Mouse (Mus musculus): ENCODE measurements around the gene Plcb3. TPM values are rescaled to one million over a fixed set of nuclear protein-coding genes. Genes with fewer than 3 reads are reported as not detected.
"Not testable (repeated sequence)": the region's sequence is repeated elsewhere in the genome, so short reads cannot be mapped to it uniquely, and the experiment has no call there.

Gene Plcb3
- total RNA-seq, 2 experiments from 2014 or later, result 17.0 to 18.5 TPM

- intact Hi-C loops (cut with DNase I), result loop anchor here (1.0 kb wide), 1 partner anchor 12 kb away; the partner anchor contains the start of gene Fkbp2
- DNase-seq, result peak; percentile 92
These were observed 16.0 kb upstream of the Plcb3 start, which contains the start of gene Dnajc4 for GRCm38 (mm10) chr19:6992011-6992858. Gene Dnajc4 (minus strand): TSS chr19:6992572.

GRCm38 (mm10) chr19:6991166-6991565 is 14.9 kb upstream of the Plcb3 start:
- intact Hi-C loops (cut with DNase I); DNase-seq: not testable (repeated sequence)

GRCm38 (mm10) chr19:6990712-6991111 is 14.4 kb upstream of the Plcb3 start:
- intact Hi-C loops (cut with DNase I), result no loop called here
- DNase-seq, result no peak

- DNase-seq, result no peak
- intact Hi-C loops (cut with DNase I), result no loop called here
These were observed 13.0 kb upstream of the Plcb3 start for GRCm38 (mm10) chr19:6989251-6989650.

GRCm38 (mm10) chr19:6987904-6988285 is 11.6 kb upstream of the Plcb3 start:
- DNase-seq, result no peak
- intact Hi-C loops (cut with DNase I), result no loop called here

GRCm38 (mm10) chr19:6987061-6987903 is 11.0 kb upstream of the Plcb3 start, which contains the start of gene Vegfb:
Gene Vegfb (minus strand): TSS chr19:6987651.
- DNase-seq, result peak; percentile 72 to 79

GRCm38 (mm10) chr19:6985951-6986708 is 9.9 kb upstream of the Plcb3 start:
- intact Hi-C loops (cut with DNase I), result no loop called here
- DNase-seq, result no peak

More at GRCm38 (mm10) chr19:6987061-6987903, 11.0 kb upstream of the Plcb3 start, which contains the start of gene Vegfb:
- intact Hi-C loops (cut with DNase I), result no loop called here

GRCm38 (mm10) chr19:6985300-6985699 is 9.0 kb upstream of the Plcb3 start:
- intact Hi-C loops (cut with DNase I), result no loop called here

GRCm38 (mm10) chr19:6983621-6984020 is 7.4 kb upstream of the Plcb3 start:
- DNase-seq, result no peak
- intact Hi-C loops (cut with DNase I), result no loop called here

More at GRCm38 (mm10) chr19:6985300-6985699, 9.0 kb upstream of the Plcb3 start:
- no peak for DNase-seq

GRCm38 (mm10) chr19:6981465-6981864 is 5.2 kb upstream of the Plcb3 start:
- intact Hi-C loops (cut with DNase I), result no loop called here
- DNase-seq, result no peak

GRCm38 (mm10) chr19:6980381-6981093 is 4.3 kb upstream of the Plcb3 start, which contains the start of gene Fkbp2:
Gene Fkbp2 (minus strand): TSS chr19:6980501.
- peak; percentile 97 to 100 for DNase-seq
- intact Hi-C loops (cut with DNase I), result loop anchor here (1.0 kb wide), 1 partner anchor 12 kb away; the partner anchor contains the start of gene Dnajc4

- intact Hi-C loops (cut with DNase I), result loop anchor here (1.0 to 5.0 kb wide), 2 partner anchors 13 to 43 kb away; partner anchors contain the start of gene Dnajc4
- peak; percentile 99 to 100 for DNase-seq
These were observed 3.5 kb upstream of the Plcb3 start for GRCm38 (mm10) chr19:6979486-6980380.

- intact Hi-C loops (cut with DNase I), result loop anchor here (5.0 kb wide), 1 partner anchor 43 kb away; no protein-coding TSS in a partner anchor
- DNase-seq, result no peak
These were observed 2.8 kb upstream of the Plcb3 start for GRCm38 (mm10) chr19:6979001-6979479.

- intact Hi-C loops (cut with DNase I), result loop anchor here (5.0 kb wide), 1 partner anchor 44 kb away; no protein-coding TSS in a partner anchor
- DNase-seq, result no peak
These were observed 2.3 kb upstream of the Plcb3 start for GRCm38 (mm10) chr19:6978639-6978974.

GRCm38 (mm10) chr19:6977759-6978638 is 1.7 kb upstream of the Plcb3 start:
- no peak for DNase-seq
- intact Hi-C loops (cut with DNase I), result loop anchor here (5.0 kb wide), 1 partner anchor 44 kb away; no protein-coding TSS in a partner anchor

GRCm38 (mm10) chr19:6974211-6975205 is 1.8 kb downstream of the Plcb3 start, which contains the start of gene Ppp1r14b:
Gene Ppp1r14b (plus strand): TSS chr19:6974968.
- peak; percentile 75 to 84 for DNase-seq
- intact Hi-C loops (cut with DNase I), result loop anchor here (5.0 kb wide), 1 partner anchor 48 kb away; no protein-coding TSS in a partner anchor

All from heart, postnatal 36 days (tissue).